Mouse (Mus musculus) spleen, adult 2 months (tissue): ENCODE measurements around the gene Krt13. TPM values are rescaled to one million over a fixed set of nuclear protein-coding genes. Genes with fewer than 3 reads are reported as not detected.

Experiments used
- DNase-seq, 2 experiments: peaks; one replicate each; pipeline versions ENCODE4 v3.0.0 to v3.0.0-alpha.2; 2012 to 2021; ENCODE audit warnings: low spot score in 2 of 2, low read depth in 1 of 2
- H3K27ac ChIP-seq: fragments of 200-500 bp; 2 replicates; pipeline ENCODE4 v1.5.1; 2012; ENCODE audit warnings: low read length, inconsistent platforms; ENCODE audit not compliant: insufficient read depth
- H3K27me3 ChIP-seq: fragments of 200-500 bp; 2 replicates; pipeline ENCODE4 v1.6.1; 2012; ENCODE audit warnings: mild to moderate bottlenecking, moderate library complexity, low read length, inconsistent platforms; ENCODE audit not compliant: control insufficient read depth, insufficient read depth
- H3K36me3 ChIP-seq: fragments of 200-500 bp; 2 replicates; pipeline ENCODE4 v1.6.1; 2012; ENCODE audit warnings: mild to moderate bottlenecking, low read length, inconsistent platforms; ENCODE audit not compliant: control insufficient read depth, insufficient read depth
- H3K4me1 ChIP-seq: fragments of 200-500 bp; 2 replicates; pipeline ENCODE4 v1.6.1; 2011; ENCODE audit warnings: inconsistent platforms; ENCODE audit not compliant: control insufficient read depth, insufficient read depth, insufficient read length
- H3K4me3 ChIP-seq: fragments of 200-500 bp; 2 replicates; pipeline ENCODE4 v1.5.1; 2011; ENCODE audit warnings: mild to moderate bottlenecking, inconsistent platforms; ENCODE audit not compliant: insufficient read depth, insufficient read length; ENCODE audit errors: extremely low read depth
- CTCF ChIP-seq: fragments of 200-500 bp; IDR thresholded peaks from 2 replicates; pipeline ENCODE4 v1.5.1; 2011; ENCODE audit warnings: mild to moderate bottlenecking, inconsistent platforms; ENCODE audit not compliant: insufficient read depth, insufficient read length, insufficient replicate concordance; ENCODE audit errors: extremely low read depth
- POLR2A ChIP-seq: fragments of 200-500 bp; IDR thresholded peaks from 2 replicates; pipeline ENCODE4 v1.6.1; 2011; ENCODE audit warnings: low read depth, low read length, inconsistent platforms
- WGBS: fragments of 180-500 bp; shearing (Covaris S2); methylation state at CpG from one replicate; pipeline ENCODE4 v1.1.7; 2018; 5-methylcytosine and 5-hydroxymethylcytosine counted together
- polyA plus RNA-seq: library from polyadenylated mRNA; depleted of rRNA; stranded (reverse); fragments of >200 nt; gene quantifications from 2 replicates; pipeline ENCODE4 v1.2.3, GENCODE M21; 2012; rRNA removed

Gene Krt13
- 0.08 TPM in 1 of 2 replicates, not detected in the other for polyA plus RNA-seq

DNA sequence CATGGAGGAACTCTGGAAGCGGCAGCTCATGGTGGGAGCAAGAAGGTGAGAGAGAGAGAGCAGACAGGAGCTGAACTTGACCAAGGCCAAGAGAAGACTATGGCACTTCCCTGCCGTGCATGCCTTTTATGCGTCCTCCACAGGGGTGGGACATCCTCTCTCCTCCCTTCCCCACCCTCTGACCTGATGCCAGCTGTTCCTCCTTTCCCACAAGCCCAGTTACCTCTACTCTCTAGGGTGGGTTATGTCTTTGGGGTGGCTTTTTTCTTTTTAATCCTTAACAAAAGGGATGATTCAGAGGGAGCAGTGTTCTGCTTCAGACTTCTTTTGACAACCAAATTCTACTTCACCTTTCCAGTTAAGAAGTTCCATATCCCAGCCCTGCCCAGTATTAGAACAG lies at the start of gene Krt13:
Gene Krt13, minus strand, starts transcription at position 101 of the 400 bp plus-strand sequence.
- DNase-seq: no peak
- no peak within 1 kb of the TSS for H3K4me3 ChIP-seq
- H3K36me3 ChIP-seq: no peaks in the 10 kb centered on the region
- H3K27ac ChIP-seq: no peak within 1 kb of the TSS
- TF ChIP-seq CTCF (no peak), POLR2A (no peak)
- no peaks in the 10 kb centered on the region for H3K4me1 ChIP-seq
- no peaks in the 10 kb centered on the region for H3K27me3 ChIP-seq
- 56% methylated on average over 3 of the region's 3 CpGs for WGBS

DNA sequence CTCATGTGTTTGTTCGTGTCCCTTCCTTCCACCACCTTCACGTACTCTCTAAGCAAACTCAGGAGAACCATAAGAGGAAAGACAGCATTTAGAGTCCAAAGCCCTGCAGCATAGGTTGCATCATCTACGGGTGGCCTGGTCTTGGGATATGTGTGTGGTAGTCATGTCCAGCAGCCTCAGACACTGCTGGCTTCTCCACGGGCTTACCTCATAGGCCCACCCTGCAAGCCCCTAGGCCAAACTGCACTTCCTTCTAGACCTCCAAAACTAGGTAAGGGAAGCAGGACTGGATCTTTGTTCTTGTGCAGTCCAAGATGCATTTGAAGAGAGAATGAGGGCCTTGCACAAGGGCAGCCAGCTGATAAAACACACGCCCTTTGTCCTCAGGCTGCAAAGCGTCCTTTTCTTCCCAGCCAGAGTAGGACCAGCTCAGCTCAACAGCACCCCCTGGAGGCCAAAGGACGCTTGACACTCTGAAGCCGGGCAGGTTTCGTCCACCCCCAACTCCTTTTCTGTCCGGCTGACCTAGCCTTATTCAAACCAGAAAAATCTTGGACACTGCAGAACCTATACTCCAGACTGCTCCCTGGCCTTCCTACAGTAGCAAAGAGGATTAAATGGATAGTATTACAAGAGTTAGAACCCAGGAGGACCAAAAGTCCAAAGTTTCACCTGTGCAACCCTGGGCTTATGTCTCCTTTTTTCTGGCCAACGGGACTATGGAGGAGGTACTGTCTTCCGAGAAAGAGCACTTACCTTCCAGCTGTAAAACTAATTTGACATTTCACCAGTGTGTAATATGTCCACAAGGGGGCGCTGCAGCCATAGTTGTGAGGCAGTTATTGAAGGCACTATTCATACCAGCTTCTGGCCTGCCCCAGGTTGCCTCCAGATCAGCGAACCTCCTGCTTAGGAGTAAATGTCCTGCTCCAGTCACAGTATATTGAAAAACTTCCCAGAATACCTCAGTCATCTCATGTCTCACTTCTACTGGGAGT lies 47.7 kb upstream of the Krt13 start:
- Histone ChIP-seq H3K36me3 (no peaks in the 10 kb centered on the region), H3K4me1 (no peaks in the 10 kb centered on the region), H3K27ac (no peak overlapping the region), H3K4me3 (no peak overlapping the region), H3K27me3 (no peaks in the 10 kb centered on the region)
- WGBS: 36% methylated on average over 14 of the region's 14 CpGs
- DNase-seq: peak in 1 of 2 experiments; percentile 6
- TF ChIP-seq CTCF (peak; percentile 71; the same call in 1 of the 2 replicates), POLR2A (no peak)

DNA sequence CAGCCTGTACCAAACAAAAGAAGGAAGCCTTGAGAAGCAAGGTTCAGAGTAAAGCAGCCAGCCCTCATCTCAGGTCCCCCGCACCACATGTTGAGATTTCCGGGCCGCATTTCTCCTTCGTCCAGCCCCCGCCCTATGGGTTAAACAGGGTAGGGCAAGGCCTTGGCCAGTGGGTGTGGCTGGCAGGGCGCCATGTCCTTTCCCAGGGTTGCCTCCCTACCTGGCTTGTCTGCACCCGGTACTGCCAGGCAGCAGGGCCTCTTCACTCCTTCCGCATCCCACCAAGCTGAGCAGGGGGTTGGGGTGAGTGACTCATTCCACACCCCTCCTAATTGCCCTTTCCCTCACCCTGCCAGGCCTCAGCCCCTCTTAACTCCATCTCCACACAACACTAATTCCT lies 46.7 kb upstream of the Krt13 start:
- no peaks in the 10 kb centered on the region for H3K36me3 ChIP-seq
- no peaks in the 10 kb centered on the region for H3K4me1 ChIP-seq
- 79% methylated on average over 8 of the region's 8 CpGs for WGBS
- H3K4me3 ChIP-seq: no peak overlapping the region
- TF ChIP-seq POLR2A (no peak), CTCF (no peak)
- no peaks in the 10 kb centered on the region for H3K27me3 ChIP-seq
- no peak overlapping the region for H3K27ac ChIP-seq
- no peak for DNase-seq

DNA sequence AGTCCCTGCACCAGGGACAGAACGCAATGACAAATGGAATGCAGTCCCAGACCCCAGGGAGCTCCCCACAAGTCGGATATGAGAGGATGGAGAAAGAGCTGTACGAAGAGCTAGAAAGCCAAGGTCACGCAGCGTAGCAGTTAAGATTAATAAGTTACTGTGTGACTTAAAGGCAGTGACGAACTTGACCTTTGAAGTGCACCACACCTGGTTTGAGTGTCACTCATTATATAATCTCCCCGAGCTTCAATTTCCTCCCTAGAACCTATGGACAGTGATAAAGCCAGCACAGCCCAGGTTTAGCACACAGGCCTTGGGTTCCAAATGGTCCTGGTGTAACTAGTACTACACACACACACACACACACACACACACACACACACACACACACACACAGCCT lies 43.0 kb upstream of the Krt13 start:
- Histone ChIP-seq H3K4me3 (no peak overlapping the region), H3K4me1 (no peaks in the 10 kb centered on the region), H3K27me3 (no peaks in the 10 kb centered on the region), H3K27ac (no peak overlapping the region), H3K36me3 (no peaks in the 10 kb centered on the region)
- TF ChIP-seq POLR2A: no peak
- TF ChIP-seq CTCF: no peak
- DNase-seq: no peak
- whole genome bisulfite sequencing: 68% methylated on average over 7 of the region's 7 CpGs

DNA sequence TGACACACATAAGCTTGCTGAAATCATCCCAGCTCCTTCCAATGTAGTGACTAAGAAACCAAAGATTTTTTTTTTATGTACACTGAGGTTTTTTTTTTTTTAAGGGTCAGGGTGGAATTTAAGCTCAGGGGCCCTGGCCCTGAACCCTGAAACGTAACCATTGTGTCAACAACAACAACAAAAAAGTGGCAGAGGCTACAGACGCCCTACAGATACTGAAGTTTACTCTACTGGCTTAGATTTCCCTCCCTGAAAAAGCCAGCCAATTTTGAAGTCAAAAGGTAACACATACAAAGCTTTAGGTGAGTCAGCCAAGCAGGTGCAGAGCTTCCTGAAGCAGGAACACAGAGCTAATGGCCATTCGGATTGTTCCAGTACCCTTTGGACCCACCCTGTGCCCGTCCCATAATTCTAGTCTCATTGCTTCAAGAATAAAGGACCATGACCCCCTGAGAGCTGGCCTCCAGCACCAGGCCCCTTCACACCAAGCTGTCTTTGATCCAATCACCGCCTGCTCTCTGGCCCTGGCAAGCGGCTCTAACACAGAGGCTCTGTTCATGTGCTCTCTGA lies 36.6 kb upstream of the Krt13 start:
- DNase-seq: no peak
- H3K27ac ChIP-seq: no peak overlapping the region
- TF ChIP-seq CTCF (no peak), POLR2A (no peak)

DNA sequence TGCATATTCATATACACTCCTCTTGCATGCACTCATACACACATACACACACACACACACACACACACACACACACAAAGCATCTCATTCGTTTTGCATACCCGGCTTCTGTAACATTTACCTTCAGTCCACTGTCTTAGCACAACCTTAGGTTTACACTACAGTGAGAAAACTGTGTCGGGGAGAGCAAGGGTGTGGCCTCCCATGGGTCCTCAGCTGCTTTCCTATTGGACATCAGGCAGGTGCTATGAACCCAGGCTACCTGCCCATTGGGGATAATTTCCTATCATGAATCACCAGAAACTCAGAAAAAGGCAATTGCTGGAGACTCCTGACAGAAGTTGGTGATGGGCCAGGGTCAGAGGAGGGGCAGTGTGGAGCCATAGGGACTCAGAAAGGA lies 36.0 kb upstream of the Krt13 start:
- TF ChIP-seq POLR2A (no peak), CTCF (no peak)
- Histone ChIP-seq H3K36me3 (no peaks in the 10 kb centered on the region), H3K27me3 (no peaks in the 10 kb centered on the region), H3K4me3 (no peak overlapping the region), H3K4me1 (no peaks in the 10 kb centered on the region), H3K27ac (no peak overlapping the region)
- DNase-seq: no peak
- 74% methylated on average over 3 of the region's 3 CpGs for WGBS

More for the DNA sequence above, 36.6 kb upstream of the Krt13 start:
- no peaks in the 10 kb centered on the region for H3K27me3 ChIP-seq
- H3K4me1 ChIP-seq: no peaks in the 10 kb centered on the region
- H3K36me3 ChIP-seq: no peaks in the 10 kb centered on the region
- H3K4me3 ChIP-seq: no peak overlapping the region
- WGBS: 78% methylated on average over 6 of the region's 6 CpGs
